Mouse (Mus musculus) G1E (cell line): Measurements from ENCODE around the gene Scgb2b27.
"Not testable (repeated sequence)": the region's sequence is repeated elsewhere in the genome, so short reads cannot be mapped to it uniquely, and the experiment has no call there.

Experiments used
- CTCF ChIP-seq: IDR thresholded peaks from 2 replicates; pipeline ENCODE4 v1.5.1; 2012; ENCODE audit warnings: low read depth, low read length, inconsistent platforms, mixed read lengths
- GATA1 ChIP-seq: IDR thresholded peaks from 2 replicates; pipeline ENCODE4 v1.6.1; 2012; ENCODE audit warnings: borderline replicate concordance, low read length, inconsistent platforms, mixed read lengths
- GATA2 ChIP-seq: IDR thresholded peaks from 2 replicates; pipeline ENCODE4 v1.6.1; 2012; ENCODE audit warnings: low read depth, low read length, inconsistent platforms, borderline replicate concordance

GRCm38 (mm10) chr7:34027202-34027601 lies 13.5 kb upstream of the Scgb2b27 start:
- TF ChIP-seq CTCF, GATA1, GATA2: not testable (repeated sequence)
